Mouse (Mus musculus) kidney, embryonic 15.5 days (tissue): ENCODE data around the gene Otp. TPM values are rescaled to one million over a fixed set of nuclear protein-coding genes. Genes with fewer than 3 reads are reported as not detected.

Source experiments
- ATAC-seq: fragments of 200-750 bp; cut with Nextera tagmentation; replicated peaks from 2 replicates; pipeline ENCODE4 v1.8.0; 2017; ENCODE audit warnings: moderate TSS enrichment; ENCODE audit not compliant: low FRiP score
- H3K27ac ChIP-seq: fragments of 300-500 bp; sonication (generic); 2 replicates; pipeline ENCODE4 v1.5.1; 2015; ENCODE audit warnings: mild to moderate bottlenecking, inconsistent platforms
- H3K27me3 ChIP-seq: fragments of 300-500 bp; sonication (generic); 2 replicates; pipeline ENCODE4 v1.6.1; 2015; ENCODE audit warnings: inconsistent platforms
- H3K36me3 ChIP-seq: fragments of 300-500 bp; sonication (generic); 2 replicates; pipeline ENCODE4 v1.6.1; 2015; ENCODE audit warnings: inconsistent platforms
- H3K4me1 ChIP-seq: fragments of 300-500 bp; sonication (generic); 2 replicates; pipeline ENCODE4 v1.6.1; 2015; ENCODE audit warnings: inconsistent platforms
- H3K4me2 ChIP-seq: fragments of 300-500 bp; sonication (generic); 2 replicates; pipeline ENCODE4 v1.6.1; 2015; ENCODE audit warnings: moderate library complexity, mild to moderate bottlenecking, inconsistent platforms
- H3K4me3 ChIP-seq: fragments of 300-500 bp; sonication (generic); replicated peaks from 2 replicates; pipeline ENCODE4 v1.5.1; 2015; ENCODE audit warnings: mild to moderate bottlenecking, inconsistent platforms
- H3K9ac ChIP-seq: fragments of 300-500 bp; sonication (generic); 2 replicates; pipeline ENCODE4 v1.6.1; 2015; ENCODE audit warnings: mild to moderate bottlenecking, inconsistent platforms
- H3K9me3 ChIP-seq: fragments of 300-500 bp; sonication (generic); replicated peaks from 2 replicates; pipeline ENCODE4 v1.6.1; 2016; ENCODE audit warnings: inconsistent platforms
- WGBS: fragments of 180-500 bp; shearing (Covaris S2); methylation state at CpG from one replicate; pipeline ENCODE4 v1.1.7; 2015; ENCODE audit warnings: mixed read lengths; 5-methylcytosine and 5-hydroxymethylcytosine counted together
- polyA plus RNA-seq: library from polyadenylated mRNA; unstranded; fragments of >200 nt; fragmentation: Nextera tagmentation; extraction: Ambion mirVana; gene quantifications from 2 replicates; pipeline ENCODE4 v1.2.1, GENCODE M21; 2015

Otp gene
- polyA plus RNA-seq, 1 experiment from 2014 or later, result not detected

DNA sequence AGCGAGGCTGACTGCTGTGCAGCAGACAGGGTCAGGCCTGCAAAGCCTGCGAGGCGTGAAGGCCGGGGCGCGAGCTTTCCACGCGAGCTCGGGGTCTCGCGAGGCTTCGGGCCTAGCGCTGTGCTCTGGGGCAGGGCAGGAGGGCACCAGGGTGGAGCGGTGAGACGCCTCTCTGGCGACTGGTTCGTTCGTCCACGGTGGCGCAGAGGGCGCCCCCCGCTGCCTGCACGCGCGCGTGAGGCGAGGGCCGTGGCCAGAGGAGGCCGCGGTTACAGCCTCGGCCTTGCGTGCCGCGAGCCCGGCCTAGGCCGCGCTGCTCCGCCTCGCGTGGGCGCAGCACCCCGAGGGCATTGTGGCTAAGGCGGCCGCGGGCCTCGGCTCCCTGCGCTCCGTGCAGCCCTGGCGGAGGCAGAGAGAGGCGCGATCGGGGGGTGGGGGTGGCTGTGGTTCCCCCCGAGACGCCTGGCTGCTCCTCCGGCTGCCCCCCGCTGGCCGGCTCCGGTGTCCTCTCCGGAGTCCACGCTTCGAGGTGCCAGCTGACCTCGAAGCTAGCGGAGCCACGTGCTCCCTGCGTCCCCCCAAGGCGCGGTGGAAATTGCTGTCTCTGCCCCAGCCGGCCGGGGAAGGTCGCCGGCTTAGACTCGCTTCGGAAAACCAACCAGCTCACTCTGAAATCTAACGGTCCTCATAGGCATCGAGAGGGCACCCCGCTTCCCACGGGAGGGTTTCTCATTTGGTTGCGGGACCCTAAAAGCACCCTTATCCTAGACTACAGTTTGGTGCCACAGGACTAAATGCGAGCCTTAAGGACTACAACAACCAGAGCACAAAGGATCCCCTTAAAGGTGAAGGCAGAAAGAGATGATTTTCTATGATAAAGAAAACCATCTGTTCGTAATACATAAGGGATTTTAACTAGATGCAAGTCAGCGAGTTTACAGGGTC is 10.2 kb downstream of the Otp start:
- H3K27me3 ChIP-seq, result peaks cover 95% of the 10 kb centered on the region
- ATAC-seq, result 0 out of 2 replicates have a peak, but pooled peaks have one; percentile 29

DNA sequence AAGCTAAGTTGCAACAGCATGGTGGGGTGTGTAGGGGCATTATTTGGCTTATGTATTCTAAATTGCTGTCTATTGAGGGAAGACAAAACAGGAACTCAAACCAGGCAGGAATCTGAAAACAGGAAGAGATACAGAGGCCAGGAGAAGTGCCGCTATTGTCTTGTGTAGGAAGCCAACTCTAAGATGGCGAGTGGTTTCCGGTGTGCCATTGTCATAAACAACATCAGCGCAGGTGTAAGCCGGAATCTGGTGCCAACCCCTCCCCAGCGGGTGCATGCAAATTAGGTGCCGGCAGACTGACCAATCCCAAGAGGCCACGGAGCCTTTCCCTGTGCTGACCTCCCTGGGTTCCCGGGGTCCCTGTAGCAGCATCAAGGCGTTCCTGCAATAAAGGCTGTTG is 32.4 kb downstream of the Otp start:
- Histone ChIP-seq H3K27ac (no peak overlapping the region), H3K4me3 (no peak overlapping the region), H3K4me2 (no peak overlapping the region), H3K4me1 (0 out of 2 replicates have a peak, but pooled peaks cover 2% of the 10 kb centered on the region), H3K9ac (no peak overlapping the region), H3K9me3 (no peaks in the 10 kb centered on the region), H3K36me3 (no peaks in the 10 kb centered on the region), H3K27me3 (peaks cover 18% of the 10 kb centered on the region)
- no peak for ATAC-seq
- 92% methylated on average over 10 of the region's 10 CpGs for WGBS

More for the DNA sequence above, 10.2 kb downstream of the Otp start:
- Histone ChIP-seq H3K4me2 (peak overlapping the region; percentile 54), H3K36me3 (no peaks in the 10 kb centered on the region), H3K4me1 (peaks cover 27% of the 10 kb centered on the region), H3K4me3 (peak overlapping the region; percentile 31), H3K27ac (no peak overlapping the region), H3K9ac (no peak overlapping the region), H3K9me3 (no peaks in the 10 kb centered on the region)
- 2% methylated on average over 68 of the region's 81 CpGs for WGBS

DNA sequence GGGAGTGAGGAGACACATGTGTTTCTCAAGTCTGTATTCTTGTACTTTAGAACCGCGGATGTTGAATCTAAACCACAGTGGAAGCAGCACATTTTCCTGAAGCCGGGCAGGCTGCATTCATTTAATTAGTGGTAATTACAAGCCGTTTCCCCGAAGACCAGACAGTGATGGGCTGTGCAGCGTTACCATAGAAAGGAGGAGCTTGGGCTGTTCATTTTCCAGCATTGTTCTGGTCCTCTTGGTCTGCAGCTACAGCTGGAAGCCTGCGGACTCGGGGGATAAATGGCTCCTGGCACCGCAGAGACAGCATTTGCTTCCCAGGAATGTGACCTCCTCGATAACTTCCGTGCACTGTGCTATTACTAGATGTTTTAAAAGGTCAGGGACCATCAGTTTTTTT is 37.6 kb downstream of the Otp start:
- WGBS, result 12% methylated on average over 11 of the region's 11 CpGs
- H3K36me3 ChIP-seq, result no peaks in the 10 kb centered on the region
- H3K27ac ChIP-seq, result no peak overlapping the region
- H3K9ac ChIP-seq, result no peak overlapping the region
- H3K27me3 ChIP-seq, result peaks cover 24% of the 10 kb centered on the region
- H3K4me3 ChIP-seq, result no peak overlapping the region
- no peak for ATAC-seq
- H3K4me1 ChIP-seq, result 0 out of 2 replicates have a peak, but pooled peaks cover 5% of the 10 kb centered on the region
- peak overlapping the region; percentile 39 for H3K4me2 ChIP-seq
- H3K9me3 ChIP-seq, result no peaks in the 10 kb centered on the region

DNA sequence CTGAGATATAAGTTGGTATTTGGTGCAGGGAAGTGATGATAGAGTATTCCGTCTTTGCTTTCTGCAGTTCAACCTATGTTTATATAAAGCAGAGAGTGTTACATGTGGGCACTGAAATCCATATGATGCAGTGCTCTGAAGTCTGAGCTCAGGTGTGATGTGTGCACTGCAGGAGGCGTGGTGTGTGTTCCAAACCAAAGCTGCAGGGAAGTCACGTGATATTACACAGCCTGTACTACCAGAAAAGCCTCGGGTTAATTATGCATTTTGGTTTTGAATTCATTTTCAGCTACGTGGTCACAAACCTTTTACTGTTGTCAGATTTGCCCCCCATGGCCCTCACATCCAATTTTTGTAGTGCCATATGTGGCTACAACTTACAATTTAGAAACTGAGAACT is 40.3 kb downstream of the Otp start:
- WGBS, result 73% methylated on average over 5 of the region's 5 CpGs
- H3K4me2 ChIP-seq, result no peak overlapping the region
- no peak for ATAC-seq

DNA sequence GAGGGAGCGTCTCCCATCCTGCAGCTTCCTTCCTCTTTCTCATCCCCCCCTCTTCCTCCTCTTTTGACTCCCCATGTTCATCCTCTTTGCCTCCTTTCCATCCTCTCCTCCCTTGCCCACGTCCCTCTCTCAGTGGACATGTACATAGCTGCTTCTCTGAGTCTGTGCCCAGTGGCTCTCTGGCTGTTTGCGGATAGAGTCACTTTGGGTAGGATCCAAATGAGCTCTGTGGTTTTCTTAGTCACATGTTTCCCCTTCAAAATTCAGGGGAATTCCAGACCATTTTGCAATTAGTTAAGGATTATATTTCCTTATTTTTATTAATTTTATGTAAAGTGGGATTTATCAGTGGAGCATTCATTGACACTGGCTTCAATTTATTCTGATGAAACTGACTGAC is 52.7 kb downstream of the Otp start:
- WGBS, result 86% methylated on average over 3 of the region's 3 CpGs
- Histone ChIP-seq H3K27ac (no peak overlapping the region), H3K27me3 (peaks cover 32% of the 10 kb centered on the region), H3K4me3 (no peak overlapping the region), H3K9me3 (no peaks in the 10 kb centered on the region), H3K4me2 (no peak overlapping the region), H3K9ac (no peak overlapping the region), H3K4me1 (no peaks in the 10 kb centered on the region), H3K36me3 (no peaks in the 10 kb centered on the region)
- ATAC-seq, result no peak

More for the DNA sequence above, 40.3 kb downstream of the Otp start:
- Histone ChIP-seq H3K4me3 (no peak overlapping the region), H3K36me3 (no peaks in the 10 kb centered on the region), H3K27ac (no peak overlapping the region), H3K9me3 (no peaks in the 10 kb centered on the region), H3K4me1 (0 out of 2 replicates have a peak, but pooled peaks cover 5% of the 10 kb centered on the region), H3K27me3 (peaks cover 24% of the 10 kb centered on the region), H3K9ac (no peak overlapping the region)

Other genes starting within 250 kb of the Otp start
- 235 and 273 TPM in 2 replicates for gene Tbca, start 86.7 kb upstream of the Otp start, polyA plus RNA-seq
- 22.2 and 22.9 TPM in 2 replicates for gene Wdr41, start 100.7 kb downstream of the Otp start, polyA plus RNA-seq